Mouse (Mus musculus): ENCODE data around the gene Gm11037. TPM values are rescaled to one million over a fixed set of nuclear protein-coding genes. Genes with fewer than 3 reads are reported as not detected.

Gene Gm11037
- polyA plus RNA-seq, 1 experiment from 2014 or later = not detected

Other genes with a start within 250 kb of the Gm11037 start
- gene 4930402H24Rik, start 227.1 kb upstream of the Gm11037 start, polyA plus RNA-seq (2016; fragmentation: Nextera tagmentation; extraction: Ambion mirVana) = 61.1 and 66.5 TPM in 2 replicates
- gene Atrn, start 227.0 kb upstream of the Gm11037 start, polyA plus RNA-seq (2016; fragmentation: Nextera tagmentation; extraction: Ambion mirVana) = 7.2 and 10.1 TPM in 2 replicates
- gene Gfra4, start 90.4 kb upstream of the Gm11037 start, polyA plus RNA-seq (2016; fragmentation: Nextera tagmentation; extraction: Ambion mirVana) = 3.3 and 3.8 TPM in 2 replicates
- 9.8 and 12.0 TPM in 2 replicates for gene Adam33, start 69.7 kb upstream of the Gm11037 start, polyA plus RNA-seq (2016; fragmentation: Nextera tagmentation; extraction: Ambion mirVana)
- 0.08 and 0.14 TPM in 2 replicates for gene Siglec1, start 46.7 kb upstream of the Gm11037 start, polyA plus RNA-seq (2016; fragmentation: Nextera tagmentation; extraction: Ambion mirVana)
- 8.7 and 8.9 TPM in 2 replicates for gene Hspa12b, start 6.2 kb upstream of the Gm11037 start, polyA plus RNA-seq (2016; fragmentation: Nextera tagmentation; extraction: Ambion mirVana)
- gene 1700037H04Rik, start 26.6 kb downstream of the Gm11037 start, polyA plus RNA-seq (2016; fragmentation: Nextera tagmentation; extraction: Ambion mirVana) = 69.2 and 69.6 TPM in 2 replicates
- gene Cenpb, start 46.6 kb downstream of the Gm11037 start, polyA plus RNA-seq (2016; fragmentation: Nextera tagmentation; extraction: Ambion mirVana) = 6.9 and 7.2 TPM in 2 replicates
- 38.7 and 39.1 TPM in 2 replicates for gene Cdc25b, start 53.5 kb downstream of the Gm11037 start, polyA plus RNA-seq (2016; fragmentation: Nextera tagmentation; extraction: Ambion mirVana)
- 1.2 and 1.3 TPM in 2 replicates for gene Spef1, start 53.8 kb downstream of the Gm11037 start, polyA plus RNA-seq (2016; fragmentation: Nextera tagmentation; extraction: Ambion mirVana)
- 30.1 and 32.0 TPM in 2 replicates for gene Ap5s1, start 73.6 kb downstream of the Gm11037 start, polyA plus RNA-seq (2016; fragmentation: Nextera tagmentation; extraction: Ambion mirVana)
- 20.3 and 20.6 TPM in 2 replicates for gene Mavs, start 100.6 kb downstream of the Gm11037 start, polyA plus RNA-seq (2016; fragmentation: Nextera tagmentation; extraction: Ambion mirVana)
- gene Pank2, start 129.0 kb downstream of the Gm11037 start, polyA plus RNA-seq (2016; fragmentation: Nextera tagmentation; extraction: Ambion mirVana) = 37.1 and 37.6 TPM in 2 replicates
- 2.6 and 2.8 TPM in 2 replicates for gene Rnf24, start 219.4 kb downstream of the Gm11037 start, polyA plus RNA-seq (2016; fragmentation: Nextera tagmentation; extraction: Ambion mirVana)